Mouse (Mus musculus): Measurements from ENCODE around the gene Kif2c. TPM values are rescaled to one million over a fixed set of nuclear protein-coding genes. Genes with fewer than 3 reads are reported as not detected.

Kif2c gene
- total RNA-seq (2021), result under 1 TPM; 0.14 to 0.26 TPM
- polyA plus RNA-seq (2012; rRNA removed), result 0.25 and 0.41 TPM in 2 replicates
- long read RNA-seq, result 0 reads

DNA sequence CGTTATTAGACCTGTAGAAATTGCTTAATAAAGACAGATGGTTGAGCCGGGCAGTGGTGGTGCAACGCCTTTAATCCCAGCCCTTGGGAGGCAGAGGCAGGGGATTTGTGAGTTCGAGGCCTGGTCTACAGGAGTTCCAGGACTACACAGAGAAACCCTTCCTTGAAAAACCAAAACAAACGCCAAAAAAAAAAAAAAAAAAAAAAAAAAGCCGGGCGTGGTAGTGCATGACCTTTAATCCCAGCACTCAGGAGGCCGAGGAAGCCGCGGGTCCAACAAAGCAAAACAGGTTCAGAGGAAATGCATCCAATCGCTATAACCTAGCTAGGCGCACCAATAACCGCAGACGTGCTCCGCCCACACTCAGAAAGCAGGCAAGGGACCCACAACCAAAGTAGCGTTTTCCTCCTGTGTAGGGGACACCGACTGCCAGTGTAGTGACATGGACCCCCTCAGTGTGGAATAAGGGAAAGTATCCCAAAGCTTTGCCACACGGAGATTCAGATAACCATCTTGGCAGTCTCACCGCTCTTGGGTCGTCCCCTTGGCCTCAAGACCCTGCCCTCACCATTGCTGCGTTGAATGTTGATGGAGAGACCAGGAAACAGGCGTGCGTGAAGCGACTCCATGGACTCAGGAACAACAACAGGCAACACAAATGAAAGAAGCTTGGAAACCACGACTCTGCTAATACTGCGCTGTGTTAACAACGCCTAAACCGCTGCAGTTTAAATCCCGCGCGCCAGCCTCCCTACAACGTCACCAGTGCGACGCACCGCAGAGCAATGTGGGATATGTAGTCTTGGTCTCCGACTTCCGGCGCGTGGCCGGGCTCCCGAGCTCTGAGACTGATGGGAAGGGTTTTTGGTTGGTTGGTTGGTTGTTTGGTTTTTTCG lies at the start of gene Kif2c:
Gene Kif2c (minus strand): TSS at position 777 of the 896 bp plus-strand sequence.
- no peaks in the 10 kb centered on the region for H3K36me3 ChIP-seq (ENCODE audit: control insufficient read depth, insufficient read depth, low read length)
- H3K4me1 ChIP-seq (ENCODE audit: control insufficient read depth, insufficient read depth, low read length), result peaks cover 1% of the 10 kb centered on the region; the same call in 1 of the 2 replicates
- 1% methylated on average over 42 of the region's 42 CpGs for WGBS
- intact Hi-C loops (cut with DNase I), result loop anchor here (2.0 kb wide), 2 partner anchors 25 to 61 kb away; partner anchors contain the start of gene Rps8
- peak; percentile 91 to 97 for DNase-seq
- no peaks in the 10 kb centered on the region for H3K79me2 ChIP-seq (replicated peaks; ENCODE audit: control insufficient read depth, insufficient read depth, low read length)
- TF ChIP-seq CTCF (IDR thresholded peaks at IDR 0.05), result peak; percentile 31
- TF ChIP-seq POLR2A (IDR thresholded peaks at IDR 0.05; ENCODE audit: insufficient read depth, low read depth, low read length), result peak; percentile 68
- no peak for TF ChIP-seq EP300 (IDR thresholded peaks at IDR 0.05; ENCODE audit: insufficient read depth, low read depth, low read length)
- H3K27me3 ChIP-seq (ENCODE audit: control insufficient read depth, insufficient read depth, low read length), result no peaks in the 10 kb centered on the region
- H3K4me3 ChIP-seq, result peak within 1 kb of the TSS; percentile 64
- H3K27ac ChIP-seq, result peak within 1 kb of the TSS; percentile 85
- peak within 1 kb of the TSS; percentile 63 for H3K9ac ChIP-seq (ENCODE audit: low read depth, low read length)

DNA sequence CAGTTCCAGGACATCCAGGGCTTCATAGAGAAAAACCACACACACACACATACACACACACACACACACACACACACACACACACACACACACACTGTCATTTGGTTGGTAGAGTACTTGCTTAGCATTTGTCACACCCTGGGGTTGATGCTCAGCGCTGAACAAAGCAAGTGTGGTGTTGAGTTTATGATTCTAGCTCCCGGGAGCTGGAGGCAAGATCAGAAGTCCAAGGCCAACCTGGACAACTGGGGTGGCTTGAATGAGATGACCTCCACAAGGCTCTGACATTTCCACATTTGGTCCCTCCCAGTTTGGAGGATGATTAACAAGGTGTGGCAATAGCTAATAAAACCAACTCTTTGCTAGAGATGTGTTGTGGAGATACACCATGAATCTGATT lies 48.8 kb upstream of the Kif2c start:
- Histone ChIP-seq H3K9ac (ENCODE audit: low read depth, low read length) (no peak overlapping the region), H3K36me3 (ENCODE audit: control insufficient read depth, insufficient read depth, low read length) (no peaks in the 10 kb centered on the region), H3K4me3 (no peak overlapping the region), H3K4me1 (ENCODE audit: control insufficient read depth, insufficient read depth, low read length) (no peaks in the 10 kb centered on the region), H3K27ac (no peak overlapping the region), H3K79me2 (replicated peaks; ENCODE audit: control insufficient read depth, insufficient read depth, low read length) (no peaks in the 10 kb centered on the region), H3K27me3 (ENCODE audit: control insufficient read depth, insufficient read depth, low read length) (no peaks in the 10 kb centered on the region; the same call in 1 of the 2 replicates)
- no peak for DNase-seq
- WGBS, result 98% methylated on average over 2 of the region's 2 CpGs
- TF ChIP-seq POLR2A (IDR thresholded peaks at IDR 0.05; ENCODE audit: insufficient read depth, low read depth, low read length), result no peak
- TF ChIP-seq EP300 (IDR thresholded peaks at IDR 0.05; ENCODE audit: insufficient read depth, low read depth, low read length), result no peak
- intact Hi-C loops (cut with DNase I), result loop anchor here (2.0 kb wide), 1 partner anchor 36 kb away; no protein-coding TSS in a partner anchor

DNA sequence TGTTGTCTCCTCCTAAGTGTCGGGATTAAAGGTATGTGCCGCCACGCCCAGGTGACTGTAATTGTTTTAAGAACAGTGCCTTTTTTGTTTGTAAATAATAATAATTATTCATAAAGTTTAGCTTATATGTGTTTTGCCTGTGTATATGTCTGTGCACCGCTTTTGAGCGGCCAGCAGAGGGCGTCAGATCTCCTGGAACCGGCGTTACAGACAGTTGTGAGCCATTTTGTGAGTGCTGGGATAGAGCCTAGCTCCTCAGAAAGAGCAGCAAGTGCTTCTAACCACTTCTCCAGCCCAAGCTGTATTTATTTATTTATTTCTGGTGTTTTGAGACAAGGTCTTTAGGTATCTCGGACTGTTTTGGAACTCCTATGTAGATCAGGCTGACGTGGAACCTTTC lies 47.9 kb upstream of the Kif2c start:
- intact Hi-C loops (cut with DNase I), result loop anchor here (2.0 kb wide), 1 partner anchor 36 kb away; no protein-coding TSS in a partner anchor
- 57% methylated on average over 10 of the region's 10 CpGs for WGBS
- Histone ChIP-seq H3K27me3 (ENCODE audit: control insufficient read depth, insufficient read depth, low read length) (no peaks in the 10 kb centered on the region; the same call in 1 of the 2 replicates), H3K36me3 (ENCODE audit: control insufficient read depth, insufficient read depth, low read length) (no peaks in the 10 kb centered on the region), H3K9ac (ENCODE audit: low read depth, low read length) (no peak overlapping the region), H3K4me1 (ENCODE audit: control insufficient read depth, insufficient read depth, low read length) (no peaks in the 10 kb centered on the region), H3K27ac (no peak overlapping the region), H3K4me3 (no peak overlapping the region), H3K79me2 (replicated peaks; ENCODE audit: control insufficient read depth, insufficient read depth, low read length) (no peaks in the 10 kb centered on the region)
- peak; percentile 68 for TF ChIP-seq CTCF (IDR thresholded peaks at IDR 0.05)
- TF ChIP-seq EP300 (IDR thresholded peaks at IDR 0.05; ENCODE audit: insufficient read depth, low read depth, low read length), result no peak
- no peak for DNase-seq

DNA sequence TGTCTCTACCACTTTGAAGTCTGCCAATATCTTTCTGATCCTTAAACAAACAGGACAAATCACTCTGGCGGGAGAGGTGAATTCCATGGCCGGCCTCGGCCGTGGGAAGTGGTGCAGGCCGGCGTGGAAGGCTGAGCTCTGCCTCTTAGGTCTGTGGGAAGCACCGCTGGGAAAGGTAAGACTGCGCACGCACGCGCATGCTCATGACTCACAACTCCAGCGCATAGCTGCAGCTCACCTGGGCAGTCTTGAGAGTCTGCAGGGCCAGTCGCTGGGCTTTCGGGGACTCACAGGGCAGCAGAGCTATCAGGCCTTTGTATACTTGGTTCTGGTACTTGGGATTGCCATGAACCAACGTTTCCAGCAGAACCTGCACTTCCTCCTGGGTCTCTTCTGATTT lies 47.2 kb upstream of the Kif2c start:
- H3K4me1 ChIP-seq (ENCODE audit: control insufficient read depth, insufficient read depth, low read length), result no peaks in the 10 kb centered on the region
- intact Hi-C loops (cut with DNase I), result no loop called here
- H3K79me2 ChIP-seq (replicated peaks; ENCODE audit: control insufficient read depth, insufficient read depth, low read length), result no peaks in the 10 kb centered on the region
- H3K27ac ChIP-seq, result no peak overlapping the region
- H3K36me3 ChIP-seq (ENCODE audit: control insufficient read depth, insufficient read depth, low read length), result no peaks in the 10 kb centered on the region
- H3K4me3 ChIP-seq, result no peak overlapping the region
- no peak for TF ChIP-seq CTCF (IDR thresholded peaks at IDR 0.05)
- no peak for TF ChIP-seq POLR2A (IDR thresholded peaks at IDR 0.05; ENCODE audit: insufficient read depth, low read depth, low read length)
- no peak for TF ChIP-seq EP300 (IDR thresholded peaks at IDR 0.05; ENCODE audit: insufficient read depth, low read depth, low read length)
- WGBS, result 60% methylated on average over 15 of the region's 15 CpGs
- no peak for DNase-seq
- no peak overlapping the region for H3K9ac ChIP-seq (ENCODE audit: low read depth, low read length)
- no peaks in the 10 kb centered on the region; the same call in 1 of the 2 replicates for H3K27me3 ChIP-seq (ENCODE audit: control insufficient read depth, insufficient read depth, low read length)

DNA sequence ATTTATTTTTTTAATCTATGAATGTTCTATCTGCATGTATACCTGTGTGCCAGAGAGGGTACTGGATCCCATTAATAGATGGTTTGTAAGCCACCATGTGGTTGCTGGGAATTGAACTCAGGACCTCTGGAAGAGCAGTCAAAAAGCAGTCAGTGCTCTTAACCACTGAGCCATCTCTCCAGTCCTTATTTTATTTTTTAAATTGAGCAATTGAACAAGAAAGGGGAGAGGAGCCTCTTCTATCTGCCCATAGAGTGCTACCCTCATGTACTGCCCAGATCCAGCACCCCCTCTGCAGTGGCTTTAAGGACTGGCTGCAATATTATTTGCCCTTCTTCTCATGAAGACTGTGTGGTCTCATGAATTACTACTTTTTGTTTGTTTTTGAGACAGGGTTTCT lies 42.8 kb upstream of the Kif2c start:
- Histone ChIP-seq H3K79me2 (replicated peaks; ENCODE audit: control insufficient read depth, insufficient read depth, low read length) (no peaks in the 10 kb centered on the region), H3K4me1 (ENCODE audit: control insufficient read depth, insufficient read depth, low read length) (no peaks in the 10 kb centered on the region), H3K27me3 (ENCODE audit: control insufficient read depth, insufficient read depth, low read length) (no peaks in the 10 kb centered on the region; the same call in 1 of the 2 replicates), H3K9ac (ENCODE audit: low read depth, low read length) (no peak overlapping the region), H3K36me3 (ENCODE audit: control insufficient read depth, insufficient read depth, low read length) (no peaks in the 10 kb centered on the region), H3K4me3 (no peak overlapping the region), H3K27ac (no peak overlapping the region)
- no peak for TF ChIP-seq POLR2A (IDR thresholded peaks at IDR 0.05; ENCODE audit: insufficient read depth, low read depth, low read length)
- TF ChIP-seq CTCF (IDR thresholded peaks at IDR 0.05), result no peak
- TF ChIP-seq EP300 (IDR thresholded peaks at IDR 0.05; ENCODE audit: insufficient read depth, low read depth, low read length), result no peak
- intact Hi-C loops (cut with DNase I), result no loop called here
- no peak for DNase-seq

DNA sequence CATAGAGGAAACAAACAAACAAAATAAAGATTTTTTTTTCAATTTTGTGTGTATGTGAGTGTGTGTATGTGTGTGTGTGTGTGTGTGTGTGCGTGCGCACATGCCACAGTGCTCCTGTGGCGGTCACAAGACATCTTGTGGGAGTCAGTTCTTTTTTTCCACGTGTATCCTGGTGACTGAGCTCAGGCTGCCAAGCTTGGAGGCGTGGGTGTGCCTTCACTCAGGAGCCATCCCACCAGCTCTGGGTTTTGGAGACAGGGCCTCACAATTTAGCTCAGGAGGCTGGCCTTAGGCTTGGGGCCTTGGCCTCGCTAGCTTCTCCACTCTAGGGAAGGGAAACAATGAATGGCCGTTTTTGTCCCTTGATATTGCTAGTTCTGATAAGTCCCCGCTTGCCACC lies 41.7 kb upstream of the Kif2c start:
- TF ChIP-seq POLR2A (IDR thresholded peaks at IDR 0.05; ENCODE audit: insufficient read depth, low read depth, low read length) (no peak), CTCF (IDR thresholded peaks at IDR 0.05) (no peak), EP300 (IDR thresholded peaks at IDR 0.05; ENCODE audit: insufficient read depth, low read depth, low read length) (no peak)
- Histone ChIP-seq H3K36me3 (ENCODE audit: control insufficient read depth, insufficient read depth, low read length) (no peaks in the 10 kb centered on the region), H3K4me3 (no peak overlapping the region), H3K4me1 (ENCODE audit: control insufficient read depth, insufficient read depth, low read length) (no peaks in the 10 kb centered on the region), H3K27ac (no peak overlapping the region), H3K27me3 (ENCODE audit: control insufficient read depth, insufficient read depth, low read length) (no peaks in the 10 kb centered on the region; the same call in 1 of the 2 replicates), H3K79me2 (replicated peaks; ENCODE audit: control insufficient read depth, insufficient read depth, low read length) (no peaks in the 10 kb centered on the region), H3K9ac (ENCODE audit: low read depth, low read length) (no peak overlapping the region)
- WGBS, result 49% methylated on average over 8 of the region's 8 CpGs
- DNase-seq, result no peak
- intact Hi-C loops (cut with DNase I), result no loop called here
